Mouse (Mus musculus) ES-CJ7 (cell line): ENCODE measurements around the gene Ift140.

Source experiments
- DNase-seq: peaks from one replicate; pipeline ENCODE4 v3.0.0; 2011; ENCODE audit warnings: low read depth, low spot score

The Ift140 gene

DNA sequence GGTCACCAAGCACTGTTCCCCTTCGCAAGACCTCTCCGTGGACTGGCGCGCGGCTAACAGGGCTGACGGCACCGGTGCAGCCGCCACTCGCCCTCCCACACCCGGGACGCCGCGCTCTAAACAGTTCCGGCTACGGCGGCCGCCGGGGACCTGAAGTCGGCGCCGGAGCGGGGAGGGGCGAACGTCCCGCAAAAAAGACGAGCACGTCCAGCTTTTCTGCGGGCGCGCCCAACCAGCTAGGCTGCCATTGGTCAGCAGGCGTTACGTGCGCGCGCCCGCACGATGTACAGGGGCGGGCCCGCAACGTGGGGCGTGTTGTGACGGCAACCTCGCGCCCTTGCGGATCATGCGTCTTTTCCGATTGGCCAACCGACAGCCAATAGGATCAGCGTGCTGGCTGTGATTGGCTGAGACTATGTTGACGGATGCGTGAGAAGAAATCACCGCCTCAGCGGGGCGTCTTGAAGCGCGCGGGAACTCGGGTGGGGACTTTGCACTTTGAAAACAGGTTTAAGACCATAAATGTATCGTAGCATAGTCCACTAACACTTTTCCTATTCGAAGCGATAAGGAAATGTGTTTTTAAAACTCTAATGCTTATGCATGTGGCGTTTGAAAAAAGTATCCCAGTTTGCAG, at the start of gene Ift140, which contains the start of gene Cramp1l:
TSS of gene Ift140 (plus strand) at position 431 of the 637 bp plus-strand sequence.
TSS of gene Cramp1l (minus strand) at position 134 of the 637 bp plus-strand sequence.
- peak; percentile 99 for DNase-seq

GRCm38 (mm10) chr17:24987221-24987620, 28.7 kb upstream of the Ift140 start:
- DNase-seq, result no peak

GRCm38 (mm10) chr17:24994721-24995120, 21.2 kb upstream of the Ift140 start:
- DNase-seq, result no peak

- DNase-seq, result no peak
Observed at GRCm38 (mm10) chr17:25005102-25005501, 10.8 kb upstream of the Ift140 start.

DNA sequence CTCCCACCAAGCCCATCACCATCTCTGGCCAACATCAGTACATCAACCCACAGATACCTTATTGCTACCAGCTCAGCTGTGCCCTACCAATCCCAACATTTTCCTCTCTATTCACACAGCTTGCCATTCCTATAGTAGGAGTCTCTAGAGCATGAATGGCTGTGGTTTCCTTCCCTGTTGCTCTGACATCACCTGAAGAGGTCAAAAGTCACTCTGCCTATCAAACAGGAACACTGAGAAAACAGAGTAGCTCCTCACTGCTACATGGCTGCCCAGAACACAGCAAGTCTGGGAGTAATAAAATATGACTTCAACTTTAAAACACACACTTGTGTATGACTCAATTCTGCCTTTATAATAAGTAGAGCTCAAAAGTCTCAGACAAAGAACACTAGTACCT, 8.4 kb upstream of the Ift140 start:
- DNase-seq, result no peak

GRCm38 (mm10) chr17:25013606-25014501, 2.0 kb upstream of the Ift140 start:
- peak; percentile 8 for DNase-seq

DNA sequence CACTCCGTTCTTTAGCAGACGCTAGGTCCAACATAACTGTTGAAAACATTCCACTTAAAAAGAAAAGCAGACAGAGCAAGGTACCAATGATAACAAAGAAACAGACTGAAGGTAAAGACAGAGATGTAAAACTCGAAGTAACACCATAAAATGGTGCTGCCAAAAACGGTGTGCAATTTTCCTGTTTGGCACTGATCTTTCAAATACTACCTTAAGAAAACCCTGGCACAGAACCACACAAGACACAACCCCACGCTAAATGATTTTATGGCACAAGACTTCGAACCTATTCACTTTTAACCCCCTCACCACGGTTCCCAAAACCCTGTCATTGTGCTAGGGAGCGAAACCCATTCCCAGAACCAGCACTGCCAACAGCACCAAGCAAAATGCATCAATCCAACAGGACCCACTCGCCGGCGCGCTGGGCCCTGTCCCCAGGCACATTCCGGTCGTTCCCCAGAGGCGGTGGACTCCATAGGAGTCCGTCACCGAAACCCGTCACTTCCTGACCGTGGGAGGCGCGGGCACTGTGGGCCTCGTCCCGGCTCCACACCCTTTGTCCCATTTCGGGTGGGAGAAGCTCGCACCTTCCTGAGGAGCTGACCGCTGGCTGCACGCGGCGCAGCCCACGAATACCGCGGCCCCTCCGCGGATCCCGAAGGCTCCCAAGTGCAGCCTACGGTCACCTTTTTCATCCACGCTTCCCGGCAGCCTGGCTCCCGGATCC, 879 bp upstream of the Ift140 start:
- DNase-seq, result no peak

DNA sequence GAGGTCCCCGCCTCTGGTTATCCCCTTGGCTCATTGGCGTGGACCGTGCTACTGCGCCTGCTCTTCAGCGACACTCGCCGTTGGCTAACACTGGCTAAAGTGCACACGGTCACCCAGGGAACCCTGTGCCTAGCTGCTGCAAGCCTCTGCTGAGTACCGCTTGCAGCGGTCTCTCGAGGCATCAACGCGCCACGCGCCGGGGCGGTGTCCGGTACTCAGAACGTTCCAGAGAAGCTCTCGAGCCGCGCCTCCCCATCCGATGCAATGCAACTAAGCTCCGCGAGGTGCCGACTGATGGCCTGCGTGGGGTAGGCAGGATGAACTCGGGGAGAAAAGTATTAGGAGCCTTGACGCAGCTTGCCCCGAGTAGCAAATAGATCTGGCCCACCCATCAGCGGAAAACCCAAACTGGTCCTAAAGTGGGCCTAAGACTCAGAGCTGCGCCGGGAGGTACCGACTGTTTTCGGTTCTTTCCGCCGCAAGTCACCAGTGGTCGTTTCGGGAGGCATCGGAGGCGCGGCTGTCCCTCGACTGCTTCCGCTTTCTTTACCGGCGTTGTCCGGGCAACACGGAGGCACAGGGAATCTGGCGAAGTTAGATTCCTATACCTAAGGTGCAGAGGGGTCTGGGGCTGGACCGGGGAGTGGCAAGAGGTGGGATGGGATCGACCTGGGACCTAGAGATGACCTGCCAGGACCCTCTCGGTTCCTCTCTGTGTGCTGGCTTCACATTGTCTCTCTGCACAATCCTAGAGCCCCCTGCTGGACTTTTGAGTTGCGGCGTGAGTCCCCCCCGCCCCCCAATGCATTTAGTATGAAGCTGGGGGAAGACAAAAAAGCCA, 627 bp downstream of the Ift140 start:
- peak; percentile 75 for DNase-seq

- peak; percentile 58 for DNase-seq
Observed at GRCm38 (mm10) chr17:25036183-25036582, 20.3 kb downstream of the Ift140 start.

GRCm38 (mm10) chr17:25044879-25045278, 29.0 kb downstream of the Ift140 start:
- no peak for DNase-seq

DNA sequence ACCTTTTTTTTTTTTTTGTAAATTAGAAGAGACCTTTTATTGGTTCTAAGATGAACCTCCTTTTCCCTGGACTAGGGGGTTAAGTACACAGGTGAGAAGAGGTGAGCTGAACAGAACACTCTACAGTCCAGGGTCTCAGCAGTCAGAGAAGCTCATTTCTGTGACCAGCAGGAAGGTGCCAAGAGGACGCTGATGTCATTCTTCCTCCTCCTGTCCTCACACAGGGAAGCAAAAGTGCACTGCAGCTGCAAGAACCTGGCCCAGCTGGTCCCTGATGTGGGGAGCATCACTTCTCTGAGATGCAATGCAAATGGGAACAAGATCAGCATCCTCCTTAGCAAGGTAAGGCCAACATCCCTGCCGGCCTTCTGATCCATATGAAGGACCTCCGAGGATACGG, 29.4 kb downstream of the Ift140 start:
- no peak for DNase-seq

DNA sequence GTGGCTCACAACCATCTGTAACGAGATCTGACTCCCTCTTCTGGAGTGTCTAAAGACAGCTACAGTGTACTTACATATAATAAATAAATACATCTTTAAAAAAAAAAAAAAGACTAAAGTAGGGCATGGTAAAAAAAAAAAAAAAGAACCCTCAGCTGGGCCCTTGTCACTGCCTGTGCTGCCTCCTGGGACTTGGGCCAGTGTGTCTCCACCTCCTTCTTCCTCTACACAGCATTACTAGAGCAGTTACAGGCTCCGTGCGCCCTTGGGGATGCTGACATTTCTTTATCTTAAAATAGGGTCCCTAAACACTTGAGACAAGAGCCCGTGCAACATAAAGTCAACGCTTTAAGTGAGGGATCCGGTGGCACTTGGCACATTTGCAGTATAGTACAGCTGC, 31.3 kb downstream of the Ift140 start:
- DNase-seq, result no peak

- DNase-seq, result no peak
Observed at GRCm38 (mm10) chr17:25053274-25053673, 37.4 kb downstream of the Ift140 start.

DNA sequence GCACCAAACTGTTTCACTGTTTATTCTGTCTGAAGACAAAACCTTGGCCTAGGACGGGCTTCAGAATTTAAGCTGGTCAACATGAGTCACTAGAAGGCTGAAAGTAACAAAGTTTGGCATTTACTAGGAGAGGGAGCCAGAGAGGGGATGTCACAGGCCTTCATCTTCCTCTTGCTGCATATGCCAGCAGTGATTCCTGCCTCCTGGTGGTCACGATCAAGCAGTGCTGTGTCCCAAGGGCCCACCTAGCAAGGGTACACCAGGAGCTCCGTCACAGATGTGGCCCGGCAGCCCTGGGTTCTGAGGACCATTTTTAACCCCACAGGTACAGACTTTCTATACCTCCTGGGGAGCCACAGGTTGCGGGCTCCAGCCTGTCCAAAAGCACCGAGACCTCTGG, 41.2 kb downstream of the Ift140 start:
- DNase-seq, result peak; percentile 11

- no peak for DNase-seq
Observed at GRCm38 (mm10) chr17:25063261-25063660, 47.4 kb downstream of the Ift140 start.

GRCm38 (mm10) chr17:25063872-25064271, 48.0 kb downstream of the Ift140 start:
- no peak for DNase-seq

DNA sequence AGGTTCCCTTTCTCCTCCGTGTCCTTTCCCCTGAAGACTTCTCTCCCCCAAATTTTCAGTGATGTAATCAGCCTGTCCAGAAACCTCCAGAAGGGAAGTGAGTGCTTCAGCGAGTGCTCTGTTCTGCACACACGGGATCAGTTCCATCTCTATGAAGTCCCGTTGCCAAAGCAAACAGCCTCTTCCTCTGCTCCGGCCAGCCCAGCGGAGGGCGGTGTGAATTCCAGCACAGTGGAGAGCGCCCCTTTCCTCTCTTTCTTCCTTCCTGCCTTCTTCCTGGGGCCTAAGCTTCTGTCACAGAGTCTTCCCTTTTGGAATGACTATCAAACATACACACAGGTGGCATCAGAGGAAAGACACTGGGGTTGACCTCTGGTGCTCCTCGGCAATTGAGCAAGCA, 48.5 kb downstream of the Ift140 start:
- DNase-seq, result no peak

DNA sequence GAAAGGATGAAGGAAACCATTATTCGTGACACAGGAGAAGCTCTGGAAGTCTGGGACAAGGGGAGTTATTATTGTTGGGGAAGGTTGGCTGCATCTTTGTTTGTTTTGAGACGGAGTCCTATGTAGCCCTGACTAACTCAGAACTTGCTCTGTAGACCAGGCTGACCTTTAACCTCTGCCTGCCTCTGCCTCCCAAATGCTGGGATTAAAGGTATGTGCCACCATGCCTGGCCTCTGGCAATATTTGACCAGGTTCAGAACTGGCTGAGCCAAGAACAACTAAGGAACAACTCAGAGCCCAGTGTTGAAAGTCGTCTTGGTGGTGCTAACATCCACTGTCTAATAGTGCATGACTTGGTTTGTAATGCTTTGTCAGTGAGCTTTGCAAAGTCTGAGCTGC, 49.3 kb downstream of the Ift140 start:
- DNase-seq, result no peak

- no peak for DNase-seq
Observed at GRCm38 (mm10) chr17:25066595-25066994, 50.7 kb downstream of the Ift140 start.

DNA sequence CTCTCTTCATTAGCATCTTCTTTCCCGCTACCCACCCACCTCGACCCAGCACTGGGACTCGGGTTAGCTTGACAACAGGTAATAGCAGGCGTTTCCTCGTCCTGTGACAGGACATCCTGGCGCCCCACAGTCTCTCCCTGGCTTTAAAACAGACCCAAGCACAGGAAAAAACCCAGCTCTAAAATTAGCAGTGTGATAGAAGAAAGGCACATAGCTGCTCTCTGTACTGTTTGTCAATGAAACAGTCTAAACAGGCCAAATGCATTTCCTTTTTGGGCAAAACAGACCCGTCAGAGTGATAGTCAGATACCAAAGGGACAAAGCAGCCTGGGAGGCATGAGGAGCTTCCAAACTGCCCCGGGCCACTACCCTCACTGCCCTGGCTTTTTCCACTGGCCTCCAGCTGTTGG, 51.6 kb downstream of the Ift140 start:
- no peak for DNase-seq

GRCm38 (mm10) chr17:25068690-25069089, 52.8 kb downstream of the Ift140 start:
- no peak for DNase-seq
